Mouse (Mus musculus) olfactory bulb, adult 2 months (tissue): ENCODE results near the gene Hist1h3a.

ENCODE experiments used
- CTCF ChIP-seq: fragments of 200-500 bp; IDR thresholded peaks from 2 replicates; pipeline ENCODE4 v1.5.1; 2012; ENCODE audit warnings: low read depth, mild to moderate bottlenecking, low read length, moderate library complexity; ENCODE audit not compliant: insufficient read depth
- POLR2A ChIP-seq: fragments of 200-500 bp; IDR thresholded peaks from 2 replicates; pipeline ENCODE4 v1.6.1; 2012; ENCODE audit warnings: mild to moderate bottlenecking, low read depth, low read length, moderate library complexity; ENCODE audit not compliant: insufficient read depth

DNA sequence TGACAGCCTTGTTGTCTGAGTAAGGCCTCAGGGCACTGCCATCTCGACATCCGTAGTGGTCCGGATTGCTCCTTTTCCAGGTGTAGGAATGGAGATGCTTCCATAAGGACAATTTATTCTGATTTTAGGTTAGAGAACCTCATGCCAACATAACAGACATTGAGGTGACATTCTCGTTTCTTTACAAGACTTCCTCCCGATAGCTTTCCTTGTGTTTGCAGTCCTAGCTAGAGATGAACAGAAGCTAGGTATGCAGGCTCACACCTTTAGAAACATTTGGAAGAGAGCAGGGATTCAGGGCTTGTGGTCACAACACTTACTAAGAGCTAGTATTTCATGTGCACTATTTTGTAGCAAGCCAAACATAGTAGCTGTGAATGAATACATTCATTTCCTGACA lies 19.0 kb downstream of the Hist1h3a start:
- no peak for TF ChIP-seq CTCF
- no peak for TF ChIP-seq POLR2A
